Mouse (Mus musculus) left cerebral cortex, adult 9 months (tissue): ENCODE data around the gene Myo16.

Experiments used
- DNase-seq, 2 experiments: peaks; one replicate each; pipeline ENCODE4 v3.0.0; 2022; ENCODE audit warnings: low spot score in 2 of 2

Myo16 gene

GRCm38 (mm10) chr8:10303992-10304391 lies 150.3 kb downstream of the Myo16 start:
- no peak for DNase-seq

GRCm38 (mm10) chr8:10304721-10305120 lies 151.0 kb downstream of the Myo16 start:
- no peak for DNase-seq

GRCm38 (mm10) chr8:10307345-10307744 lies 153.6 kb downstream of the Myo16 start:
- no peak for DNase-seq

GRCm38 (mm10) chr8:10307770-10308476 lies 154.2 kb downstream of the Myo16 start:
- DNase-seq = peak in 1 of 2 experiments; percentile 12

GRCm38 (mm10) chr8:10310470-10310869 lies 156.8 kb downstream of the Myo16 start:
- DNase-seq = no peak

GRCm38 (mm10) chr8:10312316-10312715 lies 158.6 kb downstream of the Myo16 start:
- DNase-seq = no peak

- peak in 1 of 2 experiments; percentile 76 for DNase-seq
Measured at GRCm38 (mm10) chr8:10316201-10316600, 162.5 kb downstream of the Myo16 start.

- no peak for DNase-seq
Measured at GRCm38 (mm10) chr8:10318103-10318502, 164.4 kb downstream of the Myo16 start.

GRCm38 (mm10) chr8:10350451-10350850 lies 196.7 kb downstream of the Myo16 start:
- DNase-seq = no peak

GRCm38 (mm10) chr8:10358711-10359110 lies 205.0 kb downstream of the Myo16 start:
- DNase-seq = no peak

GRCm38 (mm10) chr8:10362949-10363348 lies 209.2 kb downstream of the Myo16 start:
- no peak for DNase-seq

- peak; percentile 7 to 74 for DNase-seq
Measured at GRCm38 (mm10) chr8:10363654-10364406, 210.1 kb downstream of the Myo16 start.

- no peak for DNase-seq
Measured at GRCm38 (mm10) chr8:10366141-10366540, 212.4 kb downstream of the Myo16 start.

- DNase-seq = no peak
Measured at GRCm38 (mm10) chr8:10372571-10372970, 218.9 kb downstream of the Myo16 start.

GRCm38 (mm10) chr8:10387143-10387542 lies 233.4 kb downstream of the Myo16 start:
- no peak for DNase-seq

- DNase-seq = no peak
Measured at GRCm38 (mm10) chr8:10391096-10391683, 237.5 kb downstream of the Myo16 start.

GRCm38 (mm10) chr8:10391913-10392312 lies 238.2 kb downstream of the Myo16 start:
- no peak for DNase-seq

- no peak for DNase-seq
Measured at GRCm38 (mm10) chr8:10394506-10394905, 240.8 kb downstream of the Myo16 start.

- no peak for DNase-seq
Measured at GRCm38 (mm10) chr8:10395146-10395545, 241.4 kb downstream of the Myo16 start.

- DNase-seq = peak in 1 of 2 experiments; percentile 64
Measured at GRCm38 (mm10) chr8:10402606-10403005, 248.9 kb downstream of the Myo16 start.

- peak in 1 of 2 experiments; percentile 34 for DNase-seq
Measured at GRCm38 (mm10) chr8:10405469-10405868, 251.8 kb downstream of the Myo16 start.

- DNase-seq = no peak
Measured at GRCm38 (mm10) chr8:10409043-10409442, 255.3 kb downstream of the Myo16 start.

GRCm38 (mm10) chr8:10411511-10411910 lies 257.8 kb downstream of the Myo16 start:
- DNase-seq = no peak
